Mouse (Mus musculus) MEL (cell line): ENCODE measurements around the gene Nudt8. TPM values are rescaled to one million over a fixed set of nuclear protein-coding genes. Genes with fewer than 3 reads are reported as not detected.
A peak's percentile ranks its signal among the peaks of the same experiment; 100 is the strongest.

ENCODE experiments used
- DNase-seq: peaks from one replicate; pipeline ENCODE4 v3.0.0; 2011; ENCODE audit warnings: low read depth, low spot score
- H3K27ac ChIP-seq: 2 replicates; pipeline ENCODE4 v1.5.1; 2012; ENCODE audit warnings: low read depth, mild to moderate bottlenecking, control low read depth, low read length, moderate library complexity; ENCODE audit not compliant: control insufficient read depth
- H3K27me3 ChIP-seq, 2 experiments: fragments of 150-350 bp in 1 of 2; sonication (generic) in 1 of 2; 2 replicates each; pipeline ENCODE4 v1.6.1; 2012; ENCODE audit warnings: low read length in 2 of 2, mild to moderate bottlenecking in 2 of 2, improper control_type of control experiment in 1 of 2, moderate library complexity in 1 of 2; ENCODE audit not compliant: insufficient read depth in 2 of 2, control insufficient read depth in 1 of 2
- H3K36me3 ChIP-seq, 2 experiments: 2 replicates each; pipeline ENCODE4 v1.6.1; 2012 to 2014; ENCODE audit warnings: low read length in 2 of 2, improper control_type of control experiment in 1 of 2, inconsistent platforms in 1 of 2, mild to moderate bottlenecking in 1 of 2; ENCODE audit not compliant: insufficient read depth in 2 of 2, control insufficient read depth in 1 of 2
- H3K4me1 ChIP-seq, 2 experiments: fragments of 150-350 bp in 1 of 2; sonication (generic) in 1 of 2; 2 replicates each; pipeline ENCODE4 v1.6.1; 2012; ENCODE audit warnings: low read length in 2 of 2, improper control_type of control experiment in 1 of 2, mild to moderate bottlenecking in 1 of 2; ENCODE audit not compliant: insufficient read depth in 2 of 2, control insufficient read depth in 1 of 2
- H3K4me3 ChIP-seq, 2 experiments: fragments of 150-350 bp in 1 of 2; sonication (generic) in 1 of 2; 2 replicates each; pipeline ENCODE4 v1.5.1; 2012; ENCODE audit warnings: low read depth in 2 of 2, low read length in 2 of 2, mild to moderate bottlenecking in 2 of 2, moderate library complexity in 2 of 2, control low read depth in 1 of 2, improper control_type of control experiment in 1 of 2; ENCODE audit not compliant: control insufficient read depth in 1 of 2, insufficient read depth in 1 of 2
- H3K79me2 ChIP-seq: 2 replicates; pipeline ENCODE4 v1.6.1; 2012; ENCODE audit warnings: mild to moderate bottlenecking, low read length, moderate library complexity; ENCODE audit not compliant: control insufficient read depth, poor library complexity, insufficient read depth
- H3K9ac ChIP-seq: 2 replicates; pipeline ENCODE4 v1.6.1; 2012; ENCODE audit warnings: low read depth, mild to moderate bottlenecking, control low read depth, low read length, moderate library complexity; ENCODE audit not compliant: control insufficient read depth, poor library complexity, severe bottlenecking
- H3K9me3 ChIP-seq: fragments of 150-350 bp; sonication (generic); replicated peaks from 2 replicates; pipeline ENCODE4 v1.6.1; 2012; ENCODE audit warnings: mild to moderate bottlenecking, low read length, improper control_type of control experiment, moderate library complexity; ENCODE audit not compliant: insufficient read depth
- CHD1 ChIP-seq: IDR thresholded peaks from 2 replicates; pipeline ENCODE4 v1.6.1; 2012; ENCODE audit warnings: low read depth, mild to moderate bottlenecking, inconsistent platforms, low read length, improper control_type of control experiment
- EP300 ChIP-seq, 2 experiments: IDR thresholded peaks; 2 replicates each; pipeline ENCODE4 v1.6.1; 2011; ENCODE audit warnings: improper control_type of control experiment in 2 of 2, low read length in 2 of 2, low read depth in 1 of 2, mild to moderate bottlenecking in 1 of 2
- GABPA ChIP-seq: IDR thresholded peaks from 2 replicates; pipeline ENCODE4 v1.6.1; 2012; ENCODE audit warnings: low read depth, mild to moderate bottlenecking, inconsistent platforms, low read length, improper control_type of control experiment, moderate library complexity
- GATA1 ChIP-seq: IDR thresholded peaks from 2 replicates; pipeline ENCODE4 v1.6.1; 2011; ENCODE audit warnings: low read depth, low read length, improper control_type of control experiment
- HCFC1 ChIP-seq: IDR thresholded peaks from 2 replicates; pipeline ENCODE4 v1.6.1; 2012; ENCODE audit warnings: low read depth, mild to moderate bottlenecking, inconsistent platforms, low read length, improper control_type of control experiment, moderate library complexity
- JUND ChIP-seq: IDR thresholded peaks from 2 replicates; pipeline ENCODE4 v1.6.1; 2011; ENCODE audit warnings: low read depth, mild to moderate bottlenecking, improper control_type of control experiment, low read length
- MAX ChIP-seq: IDR thresholded peaks from 2 replicates; pipeline ENCODE4 v1.6.1; 2011; ENCODE audit warnings: low read length, improper control_type of control experiment
- MAZ ChIP-seq: IDR thresholded peaks from 2 replicates; pipeline ENCODE4 v1.6.1; 2012; ENCODE audit warnings: low read depth, mild to moderate bottlenecking, inconsistent platforms, low read length, improper control_type of control experiment
- MEF2A ChIP-seq: IDR thresholded peaks from 2 replicates; pipeline ENCODE4 v1.6.1; 2014; ENCODE audit warnings: low read depth, mild to moderate bottlenecking, inconsistent platforms, low read length, improper control_type of control experiment; ENCODE audit not compliant: poor library complexity, insufficient replicate concordance, severe bottlenecking; ENCODE audit errors: extremely low read depth
- MXI1 ChIP-seq: IDR thresholded peaks from 2 replicates; pipeline ENCODE4 v1.6.1; 2011; ENCODE audit warnings: mild to moderate bottlenecking, low read depth, low read length, improper control_type of control experiment
- MYB ChIP-seq: IDR thresholded peaks from 2 replicates; pipeline ENCODE4 v1.6.1; 2011; ENCODE audit warnings: mild to moderate bottlenecking, low read depth, low read length, improper control_type of control experiment
- MYC ChIP-seq: IDR thresholded peaks from 2 replicates; pipeline ENCODE4 v1.6.1; 2011; ENCODE audit warnings: low read depth, mild to moderate bottlenecking, low read length, improper control_type of control experiment, moderate library complexity
- NELFE ChIP-seq: IDR thresholded peaks from 2 replicates; pipeline ENCODE4 v1.6.1; 2011; ENCODE audit warnings: low read depth, low read length, improper control_type of control experiment
- POLR2AphosphoS2 ChIP-seq: IDR thresholded peaks from 2 replicates; pipeline ENCODE4 v1.6.1; 2011; ENCODE audit warnings: low read length, improper control_type of control experiment
- POLR2AphosphoS5 ChIP-seq: IDR thresholded peaks from 2 replicates; pipeline ENCODE4 v1.6.1; 2012; ENCODE audit warnings: low read depth, borderline replicate concordance, mild to moderate bottlenecking, inconsistent platforms, low read length, moderate library complexity, mixed read lengths
- RCOR1 ChIP-seq: IDR thresholded peaks from 2 replicates; pipeline ENCODE4 v1.6.1; 2012; ENCODE audit warnings: low read depth, mild to moderate bottlenecking, inconsistent platforms, low read length, improper control_type of control experiment
- SIN3A ChIP-seq: IDR thresholded peaks from 2 replicates; pipeline ENCODE4 v1.6.1; 2012; ENCODE audit warnings: low read length, improper control_type of control experiment, inconsistent platforms
- TAL1 ChIP-seq: IDR thresholded peaks from 2 replicates; pipeline ENCODE4 v1.6.1; 2012; ENCODE audit warnings: mild to moderate bottlenecking, inconsistent platforms, low read length, moderate library complexity, mixed read lengths
- TCF12 ChIP-seq: IDR thresholded peaks from 2 replicates; pipeline ENCODE4 v1.6.1; 2014; ENCODE audit warnings: low read depth, mild to moderate bottlenecking, inconsistent platforms, low read length, improper control_type of control experiment, moderate library complexity
- USF1 ChIP-seq: IDR thresholded peaks from 2 replicates; pipeline ENCODE4 v1.6.1; 2014; ENCODE audit warnings: low read depth, mild to moderate bottlenecking, inconsistent platforms, low read length, improper control_type of control experiment, moderate library complexity
- ZKSCAN1 ChIP-seq: IDR thresholded peaks from 2 replicates; pipeline ENCODE4 v1.6.1; 2012; ENCODE audit warnings: low read depth, mild to moderate bottlenecking, inconsistent platforms, low read length, improper control_type of control experiment, moderate library complexity
- ZNF384 ChIP-seq: IDR thresholded peaks from 2 replicates; pipeline ENCODE4 v1.6.1; 2012; ENCODE audit warnings: low read depth, mild to moderate bottlenecking, inconsistent platforms, low read length, improper control_type of control experiment
- polyA plus RNA-seq, 2 experiments: library from polyadenylated mRNA; stranded (reverse) in 1 of 2; unstranded in 1 of 2; fragments of >175 nt in 1 of 2; fragments of >200 nt in 1 of 2; gene quantifications; 2 replicates each; pipeline versions ENCODE4 v1.2.1 to v1.2.4; 2012; ENCODE audit warnings: low replicate concordance in 2 of 2, low read depth in 1 of 2; ENCODE audit not compliant: insufficient read length in 2 of 2, insufficient read depth in 1 of 2, missing spikeins in 1 of 2
- total RNA-seq: library from RNA; depleted of rRNA; stranded (reverse); fragments of 300-350 nt; gene quantifications from 2 replicates; pipeline ENCODE4 v1.2.3, GENCODE M21; 2012

The Nudt8 gene
- total and polyA plus RNA-seq, 3 experiments, result 58.1 to 71.5 TPM; not detected in 1

DNA sequence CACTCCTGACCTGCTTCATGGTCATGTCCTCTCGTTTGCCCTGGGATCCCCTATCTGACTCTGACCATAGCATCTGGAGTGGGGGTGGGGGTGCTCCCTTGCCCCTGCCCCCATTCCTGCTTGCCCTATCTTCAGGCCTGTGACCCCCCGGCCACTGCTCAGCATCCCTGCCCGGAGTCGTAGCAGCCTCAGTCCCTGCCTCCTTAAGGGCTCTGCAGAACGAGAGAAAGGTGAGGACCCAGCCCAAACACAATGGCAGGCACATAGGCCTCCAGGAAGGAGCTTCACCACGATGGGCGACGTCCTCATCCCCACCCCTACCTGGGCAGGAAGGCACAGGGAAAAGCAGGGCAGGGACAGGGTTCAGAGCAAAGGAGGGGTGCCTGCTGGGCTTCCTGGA is 2.0 kb upstream of the Nudt8 start:
- Histone ChIP-seq H3K27me3 (peaks cover 1 to 8% of the 10 kb centered on the region in 2 experiments), H3K79me2 (peaks cover 1% of the 10 kb centered on the region; the same call in 1 of the 2 replicates), H3K4me1 (peaks cover 0 to 15% of the 10 kb centered on the region in 2 experiments; a peak in 2 of 4 replicates), H3K36me3 (peaks cover 0 to 6% of the 10 kb centered on the region in 2 experiments; a peak in 2 of 4 replicates), H3K27ac (no peak overlapping the region), H3K9ac (no peak overlapping the region), H3K9me3 (no peaks in the 10 kb centered on the region), H3K4me3 (no peak overlapping the region)
- DNase-seq, result no peak
- no peak for TF ChIP-seq NELFE
- no peak for TF ChIP-seq MAZ
- no peak for TF ChIP-seq USF1
- no peak for TF ChIP-seq JUND

GRCm38 (mm10) chr19:3999121-3999730 is 1.2 kb upstream of the Nudt8 start:
- peak overlapping the region; percentile 65 for H3K9ac ChIP-seq
- peaks cover 0 to 15% of the 10 kb centered on the region in 2 experiments; a peak in 2 of 4 replicates for H3K4me1 ChIP-seq

DNA sequence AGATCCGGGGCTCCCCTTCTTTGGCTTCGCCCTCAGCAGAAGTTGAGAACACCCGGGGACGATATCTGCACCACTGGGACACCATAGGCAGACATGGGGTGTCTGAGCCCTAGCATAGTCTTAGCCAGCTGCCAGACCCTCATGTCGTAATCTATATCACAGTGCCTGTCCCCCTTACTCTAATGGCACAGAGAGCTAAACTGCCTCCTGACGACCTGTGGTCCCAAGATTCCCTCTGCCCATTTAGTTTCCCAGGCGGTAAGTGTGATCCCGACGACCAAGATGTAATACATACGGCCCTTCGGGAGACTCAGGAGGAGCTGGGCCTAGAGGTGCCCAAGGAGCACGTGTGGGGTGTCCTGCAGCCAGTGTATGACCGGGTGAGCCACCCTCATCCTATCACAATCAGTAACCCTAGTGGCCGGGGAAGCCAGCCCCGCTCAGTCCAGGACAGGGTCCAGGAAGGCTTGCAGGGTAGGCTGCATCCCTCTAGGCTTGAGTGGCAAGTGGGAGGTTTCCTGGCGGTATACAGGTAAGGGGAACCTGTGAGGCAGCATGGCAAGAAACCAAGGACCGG is 657 bp downstream of the Nudt8 start:
- peak overlapping the region; percentile 90 for H3K9ac ChIP-seq
- peak overlapping the region; percentile 80 for H3K4me3 ChIP-seq
- H3K36me3 ChIP-seq, result peaks cover 0 to 6% of the 10 kb centered on the region in 2 experiments; a peak in 2 of 4 replicates
- H3K79me2 ChIP-seq, result peaks cover 1% of the 10 kb centered on the region; the same call in 1 of the 2 replicates
- H3K9me3 ChIP-seq, result no peaks in the 10 kb centered on the region
- TF ChIP-seq CHD1 (peak; percentile 29; the same call in 1 of the 2 replicates), HCFC1 (no peak), GABPA (no peak), ZNF384 (no peak), RCOR1 (no peak), EP300 (IDR thresholded peaks at IDR 0.05; ENCODE audit: low read depth in 1 of 2, low read length in 2 of 2) (no peak), POLR2AphosphoS2 (no peak; the same call in 1 of the 2 replicates), NELFE (no peak), MAX (peak; percentile 56; the same call in 1 of the 2 replicates), MYC (no peak; the same call in 1 of the 2 replicates), MYB (no peak), ZKSCAN1 (no peak)
- no peaks in the 10 kb centered on the region for H3K27me3 ChIP-seq
- peak overlapping the region; percentile 88 for H3K27ac ChIP-seq
- peaks cover 0 to 15% of the 10 kb centered on the region in 2 experiments; a peak in 2 of 4 replicates for H3K4me1 ChIP-seq
- no peak for DNase-seq

More at GRCm38 (mm10) chr19:3999121-3999730, 1.2 kb upstream of the Nudt8 start:
- no peaks in the 10 kb centered on the region for H3K9me3 ChIP-seq
- peak; percentile 64 for DNase-seq
- H3K27me3 ChIP-seq, result peaks cover 1 to 3% of the 10 kb centered on the region in 2 experiments
- peaks cover 1% of the 10 kb centered on the region; the same call in 1 of the 2 replicates for H3K79me2 ChIP-seq
- TF ChIP-seq TAL1, result no peak
- TF ChIP-seq POLR2AphosphoS5, result no peak
- TF ChIP-seq TCF12, result no peak
- no peak for TF ChIP-seq RCOR1
- no peak for TF ChIP-seq GATA1
- no peak for TF ChIP-seq EP300 (IDR thresholded peaks at IDR 0.05; ENCODE audit: low read depth in 1 of 2, low read length in 2 of 2)
- no peak for TF ChIP-seq SIN3A
- TF ChIP-seq MEF2A, result no peak
- no peak for TF ChIP-seq MXI1
- peaks cover 0 to 6% of the 10 kb centered on the region in 2 experiments; a peak in 2 of 4 replicates for H3K36me3 ChIP-seq
- H3K4me3 ChIP-seq, result peak overlapping the region; percentile 67 to 80
- peak overlapping the region; percentile 46 for H3K27ac ChIP-seq
